Mouse (Mus musculus): ENCODE measurements around the gene Sycp1.

Gene Sycp1

GRCm38 (mm10) chr3:102935451-102936354 lies at the start of gene Sycp1:
Gene Sycp1, minus strand, starts transcription at chr3:102936100.
- DNase-seq (ENCODE audit: low spot score in 2 of 2), result no peak

- DNase-seq (ENCODE audit: low spot score in 2 of 2), result no peak
Measured at GRCm38 (mm10) chr3:102980349-102980736, 44.4 kb upstream of the Sycp1 start.

- DNase-seq (ENCODE audit: low spot score in 2 of 2), result no peak
Measured at GRCm38 (mm10) chr3:102979550-102980348, 43.8 kb upstream of the Sycp1 start.

- DNase-seq (ENCODE audit: low spot score in 2 of 2), result no peak
Measured at GRCm38 (mm10) chr3:102976906-102977305, 41.0 kb upstream of the Sycp1 start.

- no peak for DNase-seq (ENCODE audit: low spot score in 2 of 2)
Measured at GRCm38 (mm10) chr3:102970508-102970907, 34.6 kb upstream of the Sycp1 start.

- DNase-seq (ENCODE audit: low spot score in 2 of 2), result no peak
Measured at GRCm38 (mm10) chr3:102970067-102970466, 34.2 kb upstream of the Sycp1 start.

GRCm38 (mm10) chr3:102964033-102964432 lies 28.1 kb upstream of the Sycp1 start, which contains the start of gene Nr1h5:
Gene Nr1h5, minus strand, starts transcription at chr3:102964133.
- DNase-seq (ENCODE audit: low spot score in 2 of 2), result no peak

GRCm38 (mm10) chr3:102955596-102955995 lies 19.7 kb upstream of the Sycp1 start:
- no peak for DNase-seq (ENCODE audit: low spot score in 2 of 2)

GRCm38 (mm10) chr3:102955143-102955542 lies 19.2 kb upstream of the Sycp1 start:
- DNase-seq (ENCODE audit: low spot score in 2 of 2), result no peak

- no peak for DNase-seq (ENCODE audit: low spot score in 2 of 2)
Measured at GRCm38 (mm10) chr3:102954476-102954875, 18.6 kb upstream of the Sycp1 start.

GRCm38 (mm10) chr3:102946861-102947260 lies 11.0 kb upstream of the Sycp1 start:
- DNase-seq (ENCODE audit: low spot score in 2 of 2), result no peak

- no peak for DNase-seq (ENCODE audit: low spot score in 2 of 2)
Measured at GRCm38 (mm10) chr3:102946312-102946711, 10.4 kb upstream of the Sycp1 start.

GRCm38 (mm10) chr3:102938100-102938499 lies 2.2 kb upstream of the Sycp1 start:
- no peak for DNase-seq (ENCODE audit: low spot score in 2 of 2)

- no peak for DNase-seq (ENCODE audit: low spot score in 2 of 2)
Measured at GRCm38 (mm10) chr3:102899136-102899535, 36.8 kb downstream of the Sycp1 start.

GRCm38 (mm10) chr3:102880529-102880928 lies 55.4 kb downstream of the Sycp1 start:
- no peak for DNase-seq (ENCODE audit: low spot score in 2 of 2)

GRCm38 (mm10) chr3:102848661-102849060 lies 87.2 kb downstream of the Sycp1 start:
- no peak for DNase-seq (ENCODE audit: low spot score in 2 of 2)

- no peak for DNase-seq (ENCODE audit: low spot score in 2 of 2)
Measured at GRCm38 (mm10) chr3:102842386-102842785, 93.5 kb downstream of the Sycp1 start.

- peak; percentile 68 to 72 for DNase-seq (ENCODE audit: low spot score in 2 of 2)
Measured at GRCm38 (mm10) chr3:102803937-102804336, 132.0 kb downstream of the Sycp1 start.

GRCm38 (mm10) chr3:102787369-102787768 lies 148.5 kb downstream of the Sycp1 start:
- no peak for DNase-seq (ENCODE audit: low spot score in 2 of 2)

- DNase-seq (ENCODE audit: low spot score in 2 of 2), result no peak
Measured at GRCm38 (mm10) chr3:102782618-102783017, 153.3 kb downstream of the Sycp1 start, which contains the start of gene Tshb. Gene Tshb, minus strand, starts transcription at chr3:102782718.

GRCm38 (mm10) chr3:102773018-102773417 lies 162.9 kb downstream of the Sycp1 start:
- DNase-seq (ENCODE audit: low spot score in 2 of 2), result no peak
